Mouse (Mus musculus) liver, adult 2 months (tissue): ENCODE data around the gene Gm7544.

ENCODE experiments used
- CTCF ChIP-seq: fragments of 200-500 bp; IDR thresholded peaks from 2 replicates; pipeline ENCODE4 v1.5.1; 2011; ENCODE audit warnings: low read depth, low read length, control low read depth
- POLR2A ChIP-seq: fragments of 200-500 bp; IDR thresholded peaks from 2 replicates; pipeline ENCODE4 v1.6.1; 2011; ENCODE audit warnings: low read length, control low read depth; ENCODE audit not compliant: insufficient read depth; ENCODE audit errors: extremely low read depth

DNA sequence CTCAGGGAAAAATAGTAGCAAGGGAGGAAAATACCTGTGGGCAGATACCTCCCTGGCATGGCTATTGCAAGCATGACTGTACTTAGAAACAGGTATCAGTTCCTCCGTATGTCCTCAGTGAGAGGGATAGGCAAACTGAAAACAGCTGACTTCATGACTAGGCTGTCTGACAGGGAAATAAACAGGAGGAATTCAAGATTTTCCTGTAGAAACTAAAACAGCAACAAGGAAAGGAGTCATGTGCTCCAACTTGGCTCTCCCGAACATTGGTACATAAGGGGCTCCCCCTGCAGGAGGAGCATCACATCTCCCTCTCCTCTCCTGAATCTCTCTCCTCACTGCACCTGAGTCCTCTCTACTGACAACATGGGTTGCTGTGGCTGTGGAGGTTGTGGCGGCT lies 42.8 kb downstream of the Gm7544 start, which contains the start of gene A030005L19Rik:
- TF ChIP-seq CTCF, result peak; percentile 16; the same call in 1 of the 2 replicates
- TF ChIP-seq POLR2A, result no peak
